Mouse (Mus musculus) lung, adult 18-20 months (tissue): ENCODE measurements around the gene Olfr247.
"Not testable (repeated sequence)": the region's sequence is repeated elsewhere in the genome, so short reads cannot be mapped to it uniquely, and the experiment has no call there.

Source experiments
- DNase-seq, 2 experiments: peaks; one replicate each; pipeline ENCODE4 v3.0.0; 2022; ENCODE audit warnings: mixed read lengths in 2 of 2

The Olfr247 gene

DNA sequence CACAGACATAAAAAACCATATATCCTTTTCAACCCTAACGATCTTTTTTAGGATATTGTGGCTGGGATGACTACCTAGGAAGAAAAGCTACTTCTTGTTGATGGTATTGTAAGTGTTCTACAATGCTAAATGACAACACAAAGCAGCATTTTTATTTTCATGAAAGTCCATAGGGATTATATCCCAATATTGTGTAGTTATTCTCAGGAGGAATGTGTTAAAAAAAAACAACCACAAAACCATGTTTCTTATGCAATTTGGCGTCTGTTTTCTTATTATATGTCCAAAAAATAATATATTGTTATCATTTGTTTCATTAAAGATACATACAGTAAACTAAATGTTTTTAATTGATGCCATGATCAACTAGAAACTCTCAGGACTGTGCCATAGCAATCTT is at the start of gene Olfr247:
Gene Olfr247 (minus strand): TSS at position 101 of the 400 bp plus-strand sequence.
- not testable (repeated sequence) for DNase-seq

DNA sequence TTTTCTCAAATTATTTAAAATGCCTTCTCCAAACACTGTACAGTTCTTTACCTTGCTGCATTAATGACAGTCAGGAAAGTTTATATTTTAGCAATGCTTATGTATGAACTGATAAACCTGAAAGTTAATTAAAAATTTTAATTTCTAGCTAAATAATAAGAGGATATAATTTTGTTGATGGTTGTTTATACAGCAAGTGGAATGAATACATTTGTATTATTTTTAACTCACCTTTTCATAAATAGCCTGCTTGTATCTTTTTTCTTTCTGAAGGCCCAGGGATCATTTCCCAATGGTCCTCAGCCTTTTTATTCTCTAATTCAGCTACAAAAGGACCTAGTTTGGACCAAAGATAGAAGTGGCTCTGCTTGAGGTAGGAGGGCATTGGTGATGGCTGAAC is 36.4 kb upstream of the Olfr247 start, which contains the start of gene Olfr820:
Gene Olfr820 (plus strand): TSS at position 301 of the 400 bp plus-strand sequence.
- no peak for DNase-seq

DNA sequence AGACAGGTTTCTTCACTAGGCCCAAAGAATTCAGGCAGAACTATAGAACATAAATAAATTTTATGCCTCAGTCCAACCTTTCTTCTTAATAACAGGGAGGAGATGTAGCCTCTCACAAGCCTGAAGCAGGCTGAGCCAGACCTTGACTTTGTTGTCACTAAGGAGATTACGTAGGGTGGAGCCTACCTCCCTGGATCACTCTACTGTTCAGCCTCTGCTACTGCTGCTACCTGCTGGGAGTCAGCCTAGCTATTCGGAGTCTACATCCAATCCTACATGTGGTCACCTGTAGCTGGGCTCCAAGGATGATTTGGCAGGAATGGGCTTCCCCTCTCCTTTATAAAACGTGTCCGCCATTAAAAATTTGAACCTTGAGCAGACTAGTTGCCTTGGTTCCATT is 29.4 kb upstream of the Olfr247 start:
- not testable (repeated sequence) for DNase-seq

DNA sequence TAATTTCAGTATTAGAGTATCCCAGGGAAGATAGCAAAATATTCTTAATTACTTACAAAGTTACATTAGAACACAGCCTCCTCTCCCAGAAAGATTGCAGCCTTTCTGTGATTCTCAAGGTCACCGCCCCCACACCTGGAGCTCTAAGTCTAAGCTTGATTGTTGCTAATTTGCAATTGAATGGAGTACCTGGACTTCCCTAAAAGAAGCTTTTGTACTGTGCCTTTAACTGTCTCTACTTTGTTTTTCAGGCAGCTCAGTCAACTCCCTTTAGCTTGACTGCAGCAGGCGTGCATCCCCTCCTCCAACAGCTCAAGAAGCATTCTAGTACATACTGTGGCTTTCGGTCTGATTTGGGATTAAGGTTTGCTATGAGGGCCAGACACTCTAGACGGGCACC is 28.2 kb upstream of the Olfr247 start:
- not testable (repeated sequence) for DNase-seq

DNA sequence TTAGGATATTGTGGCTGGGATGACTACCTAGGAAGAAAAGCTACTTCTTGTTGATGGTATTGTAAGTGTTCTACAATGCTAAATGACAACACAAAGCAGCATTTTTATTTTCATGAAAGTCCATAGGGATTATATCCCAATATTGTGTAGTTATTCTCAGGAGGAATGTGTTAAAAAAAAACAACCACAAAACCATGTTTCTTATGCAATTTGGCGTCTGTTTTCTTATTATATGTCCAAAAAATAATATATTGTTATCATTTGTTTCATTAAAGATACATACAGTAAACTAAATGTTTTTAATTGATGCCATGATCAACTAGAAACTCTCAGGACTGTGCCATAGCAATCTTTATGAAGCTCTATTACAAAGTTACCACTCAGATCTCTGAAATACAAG is 9.0 kb upstream of the Olfr247 start, which contains the start of gene Gm10310:
Gene Gm10310 (minus strand): TSS at position 101 of the 400 bp plus-strand sequence.
- not testable (repeated sequence) for DNase-seq

DNA sequence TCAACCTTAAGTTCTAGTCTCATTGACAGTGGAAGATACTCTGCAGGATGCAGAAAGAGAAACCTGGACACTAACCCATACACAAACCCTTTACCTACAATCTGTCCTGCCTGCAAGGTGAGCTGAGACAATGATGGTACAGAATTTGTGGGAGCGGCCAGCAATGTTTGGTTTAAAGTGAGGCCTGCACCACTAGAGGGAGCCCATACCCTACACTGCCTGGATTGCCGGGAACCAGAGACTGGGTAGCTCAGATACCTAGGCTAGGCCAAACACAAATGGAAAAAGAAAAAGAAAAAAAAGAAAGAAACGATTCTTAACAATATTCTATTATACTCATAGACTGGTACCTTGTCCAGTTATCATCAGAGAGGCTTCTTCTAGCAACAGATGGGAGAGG is 5.9 kb upstream of the Olfr247 start:
- not testable (repeated sequence) for DNase-seq

DNA sequence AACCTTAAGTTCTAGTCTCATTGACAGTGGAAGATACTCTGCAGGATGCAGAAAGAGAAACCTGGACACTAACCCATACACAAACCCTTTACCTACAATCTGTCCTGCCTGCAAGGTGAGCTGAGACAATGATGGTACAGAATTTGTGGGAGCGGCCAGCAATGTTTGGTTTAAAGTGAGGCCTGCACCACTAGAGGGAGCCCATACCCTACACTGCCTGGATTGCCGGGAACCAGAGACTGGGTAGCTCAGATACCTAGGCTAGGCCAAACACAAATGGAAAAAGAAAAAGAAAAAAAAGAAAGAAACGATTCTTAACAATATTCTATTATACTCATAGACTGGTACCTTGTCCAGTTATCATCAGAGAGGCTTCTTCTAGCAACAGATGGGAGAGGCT is 2.9 kb downstream of the Olfr247 start:
- not testable (repeated sequence) for DNase-seq

DNA sequence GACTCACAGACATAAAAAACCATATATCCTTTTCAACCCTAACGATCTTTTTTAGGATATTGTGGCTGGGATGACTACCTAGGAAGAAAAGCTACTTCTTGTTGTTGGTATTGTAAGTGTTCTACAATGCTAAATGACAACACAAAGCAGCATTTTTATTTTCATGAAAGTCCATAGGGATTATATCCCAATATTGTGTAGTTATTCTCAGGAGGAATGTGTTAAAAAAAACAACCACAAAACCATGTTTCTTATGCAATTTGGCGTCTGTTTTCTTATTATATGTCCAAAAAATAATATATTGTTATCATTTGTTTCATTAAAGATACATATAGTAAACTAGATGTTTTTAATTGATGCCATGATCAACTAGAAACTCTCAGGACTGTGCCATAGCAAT is 8.8 kb downstream of the Olfr247 start, which contains the start of gene Olfr819:
Gene Olfr819 (minus strand): TSS at position 101 of the 400 bp plus-strand sequence.
- not testable (repeated sequence) for DNase-seq

DNA sequence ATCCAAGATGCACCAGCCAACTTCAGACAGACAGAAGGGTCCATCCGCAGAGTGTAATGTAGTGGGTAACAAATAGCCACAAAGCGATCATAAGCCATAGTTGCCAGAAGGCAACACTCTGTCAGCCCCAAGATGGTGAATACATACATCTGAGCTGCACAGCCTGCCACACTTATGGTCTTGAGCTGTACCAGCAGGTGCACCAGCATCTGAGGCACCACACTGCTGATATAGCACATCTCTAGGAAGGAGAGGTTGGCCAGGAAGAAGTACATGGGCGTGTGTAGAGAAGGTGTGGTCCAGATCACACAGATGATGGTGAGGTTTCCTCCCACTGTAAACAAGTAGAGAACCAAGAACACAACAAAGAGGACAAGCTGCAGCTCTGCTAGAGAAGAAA is 9.7 kb downstream of the Olfr247 start:
- not testable (repeated sequence) for DNase-seq

DNA sequence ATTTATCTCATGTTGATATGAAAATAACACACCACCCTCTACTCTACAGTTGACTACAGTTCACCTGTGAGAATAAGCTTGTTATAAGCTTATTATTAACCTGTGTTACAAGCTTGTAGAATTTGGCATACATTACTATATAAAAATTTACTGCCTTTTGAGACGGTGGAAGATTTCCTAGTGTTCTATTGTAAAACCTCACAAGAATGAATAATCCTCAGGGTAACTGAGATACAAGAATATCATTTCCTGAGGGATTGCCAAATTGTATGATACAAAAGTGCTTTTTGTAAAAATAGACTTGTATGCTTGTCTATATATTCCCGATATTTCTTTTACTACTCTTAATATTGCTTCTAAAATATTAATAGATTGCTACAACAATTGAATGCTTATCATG is 26.9 kb downstream of the Olfr247 start, which contains the start of gene Olfr818:
Gene Olfr818 (minus strand): TSS at position 101 of the 400 bp plus-strand sequence.
- DNase-seq: no peak
